Comparison of ENCODE assay signal across 8 mouse cellular contexts in genomic region chr17:86167320-86168230, GRCm38 (mm10). TPM values are rescaled to one million over a fixed set of nuclear protein-coding genes. Genes with fewer than 3 reads are reported as not detected.
DNase-seq lines count a peak whose midpoint lies in the region; ATAC-seq and TF ChIP-seq lines count a peak whose summit lies in the region.

Gene Prkce (plus strand): TSS chr17:86167785.

- H3K27me3 ChIP-seq in embryonic facial prominence, embryonic 13.5 days: no peaks in the 10 kb centered on the region
- H3K27me3 ChIP-seq in heart, adult 2 months (ENCODE audit: control insufficient read depth, insufficient read depth, low read length): no peaks in the 10 kb centered on the region

- TF ChIP-seq EP300 in heart, adult 2 months (IDR thresholded peaks at IDR 0.05; ENCODE audit: insufficient read depth, low read depth, low read length): peak; percentile 84

- peak within 1 kb of the TSS; percentile 97 for H3K4me2 ChIP-seq in embryonic facial prominence, embryonic 13.5 days

- no peaks in the 10 kb centered on the region for H3K79me2 ChIP-seq in heart, adult 2 months (replicated peaks; ENCODE audit: control insufficient read depth, insufficient read depth, low read length)

- H3K4me3 ChIP-seq in embryonic facial prominence, embryonic 13.5 days: peak within 1 kb of the TSS; percentile 75
- peak within 1 kb of the TSS; percentile 97 for H3K4me3 ChIP-seq in heart, adult 2 months

- H3K9me3 ChIP-seq in embryonic facial prominence, embryonic 13.5 days: no peaks in the 10 kb centered on the region

- H3K9ac ChIP-seq in embryonic facial prominence, embryonic 13.5 days: peak within 1 kb of the TSS; percentile 92
- peak within 1 kb of the TSS; percentile 98 for H3K9ac ChIP-seq in heart, adult 2 months (ENCODE audit: low read depth, low read length)

- peaks cover under 1% of the 10 kb centered on the region for H3K36me3 ChIP-seq in embryonic facial prominence, embryonic 13.5 days
- H3K36me3 ChIP-seq in heart, adult 2 months (ENCODE audit: control insufficient read depth, insufficient read depth, low read length): no peaks in the 10 kb centered on the region

- ATAC-seq in embryonic facial prominence, embryonic 13.5 days (ENCODE audit: insufficient number of reproducible peaks, insufficient read depth, low FRiP score, low TSS enrichment, low read depth): peak; percentile 66

- peaks cover 36% of the 10 kb centered on the region for H3K4me1 ChIP-seq in embryonic facial prominence, embryonic 13.5 days
- peaks cover 6% of the 10 kb centered on the region for H3K4me1 ChIP-seq in heart, adult 2 months (ENCODE audit: control insufficient read depth, insufficient read depth, low read length)

- TF ChIP-seq POLR2A in heart, adult 2 months (IDR thresholded peaks at IDR 0.05; ENCODE audit: insufficient read depth, low read depth, low read length): peak; percentile 86

- intact Hi-C loops in heart, adult 2 months (cut with DNase I): loop anchor here (2.0 to 5.0 kb wide), 2 partner anchors 17 to 70 kb away; no protein-coding TSS in a partner anchor

- DNase-seq in 416B (ENCODE audit: low read depth) (peak; percentile 88), liver (peak; percentile 86)
- peak; percentile 84 to 87 for DNase-seq in adrenal gland, postnatal 36 days
- peak; percentile 88 to 90 for DNase-seq in heart, adult 2 months
- DNase-seq in kidney, adult 8-10 months: peak; percentile 76 to 85
- peak; percentile 54 to 71 for DNase-seq in monocyte, adult 2 months (ENCODE audit: low read depth in 1 of 2, low spot score in 2 of 2)
- DNase-seq in spleen, postnatal 14 days (ENCODE audit: low spot score in 2 of 2): peak; percentile 57 to 68

- H3K27ac ChIP-seq in embryonic facial prominence, embryonic 13.5 days: peak within 1 kb of the TSS; percentile 98
- H3K27ac ChIP-seq in heart, adult 2 months: peak within 1 kb of the TSS; percentile 94

- TF ChIP-seq CTCF in heart, adult 2 months (IDR thresholded peaks at IDR 0.05): peak; percentile 56

- WGBS in embryonic facial prominence, embryonic 13.5 days: under 1% methylated on average over 92 of the region's 115 CpGs
- WGBS in heart, adult 2 months: 1% methylated on average over 115 of the region's 115 CpGs

RNA-seq across cellular contexts. Expression of gene Prkce, which starts in this region (rescaled TPM):
- total RNA-seq in adrenal gland, postnatal 36 days (2021): 10 to 100 TPM; 18.1 to 21.1 TPM
- 9.0 and 9.9 TPM in 2 replicates for polyA plus RNA-seq in embryonic facial prominence, embryonic 13.5 days (2015; fragmentation: Nextera tagmentation; extraction: Ambion mirVana)
- total RNA-seq in heart, adult 2 months (2021): 10 to 100 TPM; 26.0 to 27.3 TPM
- polyA plus RNA-seq in heart, adult 2 months (2012; rRNA removed): 6.1 and 8.1 TPM in 2 replicates

Comparison
In these comparisons a context has a peak if more than half of its experiments do, and no peak if none do; other contexts are left out.
1. Peak in every context shown above with its lines: DNase-seq, ATAC-seq, H3K4me3 ChIP-seq and H3K27ac ChIP-seq.